Mouse (Mus musculus): ENCODE measurements around the gene Plek. TPM values are rescaled to one million over a fixed set of nuclear protein-coding genes. Genes with fewer than 3 reads are reported as not detected.

Gene Plek
- polyA plus RNA-seq, 1 experiment from 2014 or later: 6.1 TPM

DNA sequence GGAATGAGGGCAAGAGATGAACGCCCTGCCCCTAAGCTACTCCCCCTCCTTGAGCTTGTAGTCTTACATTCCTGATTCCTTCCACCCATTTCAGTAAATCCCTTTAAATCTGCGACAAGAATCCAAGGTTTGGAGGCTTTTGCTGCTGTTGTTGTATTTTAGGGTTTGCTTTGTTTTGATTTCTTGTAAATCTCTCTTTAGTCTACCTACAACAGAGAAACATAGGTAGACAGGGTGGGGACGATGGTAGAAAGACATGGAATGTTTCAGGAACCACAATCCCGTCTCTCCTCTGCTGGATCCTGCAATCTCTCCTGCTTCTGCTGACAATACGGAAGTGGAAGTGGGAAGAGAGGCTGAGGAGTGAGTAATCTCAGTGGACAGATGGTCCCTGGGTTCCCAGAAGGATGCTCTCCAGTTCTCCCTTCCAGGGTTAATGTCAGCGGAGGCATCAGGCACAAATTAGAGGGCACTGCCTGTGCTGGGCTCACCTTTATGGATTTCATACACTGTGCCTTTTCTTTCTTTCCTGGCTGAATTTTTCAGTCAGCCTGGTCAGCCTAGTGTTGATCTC, 382 bp upstream of the Plek start:
- Histone ChIP-seq H3K27ac (ENCODE audit: low read depth) (0 out of 2 replicates have a peak overlapping the region, but pooled peaks have one; percentile 79), H3K27me3 (ENCODE audit: insufficient read depth, low read length) (no peaks in the 10 kb centered on the region), H3K36me3 (ENCODE audit: insufficient read depth) (no peaks in the 10 kb centered on the region), H3K9ac (peak overlapping the region; percentile 68), H3K9me3 (ENCODE audit: low read depth, low read length) (no peaks in the 10 kb centered on the region), H3K4me2 (peak overlapping the region; percentile 64), H3K4me1 (ENCODE audit: insufficient read depth) (0 out of 2 replicates have a peak, but pooled peaks cover 6% of the 10 kb centered on the region), H3K4me3 (ENCODE audit: low read depth, low read length) (peak overlapping the region; percentile 59)
- WGBS: 21% methylated on average over 6 of the region's 6 CpGs
- DNase-seq (peak; percentile 4), ATAC-seq (ENCODE audit: insufficient read depth) (no peak)
- no peak for TF ChIP-seq CTCF (IDR thresholded peaks at IDR 0.05; ENCODE audit: low read depth)

DNA sequence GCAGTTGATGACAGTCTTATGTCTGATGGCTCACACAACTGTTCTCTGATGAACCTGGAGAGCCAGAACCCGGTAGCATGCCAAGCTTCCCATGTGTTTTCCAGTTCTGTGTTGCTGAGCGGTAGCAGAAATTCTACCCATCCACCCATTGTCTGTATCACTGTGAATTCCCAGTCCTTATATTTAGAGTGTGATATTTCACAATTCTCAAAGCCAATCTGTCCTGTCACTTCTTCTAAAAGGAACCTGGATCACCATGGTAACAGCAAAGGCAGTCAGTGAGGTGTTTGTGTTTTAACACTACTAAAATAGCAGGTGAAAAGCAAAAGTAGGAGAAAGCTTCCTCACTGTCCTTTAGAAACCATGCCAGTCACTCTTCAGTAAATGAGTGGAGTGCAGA, 6.4 kb downstream of the Plek start:
- no peaks in the 10 kb centered on the region for H3K36me3 ChIP-seq (ENCODE audit: insufficient read depth)

DNA sequence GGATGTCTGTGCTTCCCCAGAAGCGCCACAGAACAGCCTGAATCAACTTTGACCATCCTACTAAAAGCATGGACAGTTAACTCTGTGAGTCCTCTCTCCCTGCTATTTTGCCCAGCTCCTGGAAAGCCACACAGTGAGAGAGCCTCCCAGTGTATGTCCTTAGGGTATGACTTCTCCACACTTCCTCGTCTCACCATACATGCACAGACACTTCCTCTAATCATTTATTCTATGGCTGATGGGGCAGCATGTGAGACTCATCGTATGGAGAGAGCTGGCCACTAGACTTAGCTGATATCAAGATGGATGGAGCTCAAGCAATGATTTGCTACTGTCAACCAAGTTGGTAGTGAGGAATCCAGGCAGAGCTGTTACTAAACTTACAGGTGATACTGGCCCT, 28.2 kb downstream of the Plek start:
- no peak for TF ChIP-seq CTCF (IDR thresholded peaks at IDR 0.05; ENCODE audit: low read depth)
- H3K4me1 ChIP-seq (ENCODE audit: insufficient read depth): no peaks in the 10 kb centered on the region
- DNase-seq: no peak
- H3K27me3 ChIP-seq (ENCODE audit: insufficient read depth, low read length): no peaks in the 10 kb centered on the region
- H3K27ac ChIP-seq (ENCODE audit: low read depth): no peak overlapping the region
- H3K36me3 ChIP-seq (ENCODE audit: insufficient read depth): no peaks in the 10 kb centered on the region
- H3K9ac ChIP-seq: no peak overlapping the region
- no peak overlapping the region for H3K4me3 ChIP-seq (ENCODE audit: low read depth, low read length)
- ATAC-seq (ENCODE audit: insufficient read depth): no peak
- no peaks in the 10 kb centered on the region for H3K9me3 ChIP-seq (ENCODE audit: low read depth, low read length)
- H3K4me2 ChIP-seq: no peak overlapping the region
- WGBS: 68% methylated on average over 3 of the region's 3 CpGs

More for the DNA sequence above, 6.4 kb downstream of the Plek start:
- Histone ChIP-seq H3K4me3 (ENCODE audit: low read depth, low read length) (no peak overlapping the region), H3K27me3 (ENCODE audit: insufficient read depth, low read length) (no peaks in the 10 kb centered on the region), H3K4me2 (no peak overlapping the region), H3K27ac (ENCODE audit: low read depth) (no peak overlapping the region), H3K4me1 (ENCODE audit: insufficient read depth) (no peaks in the 10 kb centered on the region), H3K9me3 (ENCODE audit: low read depth, low read length) (no peaks in the 10 kb centered on the region), H3K9ac (no peak overlapping the region)
- 86% methylated on average over 2 of the region's 2 CpGs for WGBS
- TF ChIP-seq CTCF (IDR thresholded peaks at IDR 0.05; ENCODE audit: low read depth): no peak
- ATAC-seq (ENCODE audit: insufficient read depth): no peak
- no peak for DNase-seq

GRCm38 (mm10) chr11:17023206-17023605, 29.0 kb downstream of the Plek start:
- ATAC-seq (ENCODE audit: insufficient read depth) (no peak), DNase-seq (no peak)
- Histone ChIP-seq H3K27me3 (ENCODE audit: insufficient read depth, low read length) (no peaks in the 10 kb centered on the region), H3K4me2 (no peak overlapping the region), H3K4me3 (ENCODE audit: low read depth, low read length) (no peak overlapping the region), H3K4me1 (ENCODE audit: insufficient read depth) (no peaks in the 10 kb centered on the region), H3K9me3 (ENCODE audit: low read depth, low read length) (no peaks in the 10 kb centered on the region; the same call in 1 of the 2 replicates), H3K36me3 (ENCODE audit: insufficient read depth) (no peaks in the 10 kb centered on the region), H3K9ac (no peak overlapping the region), H3K27ac (ENCODE audit: low read depth) (no peak overlapping the region)
- no peak for TF ChIP-seq CTCF (IDR thresholded peaks at IDR 0.05; ENCODE audit: low read depth)
- 64% methylated on average over 6 of the region's 6 CpGs for WGBS

DNA sequence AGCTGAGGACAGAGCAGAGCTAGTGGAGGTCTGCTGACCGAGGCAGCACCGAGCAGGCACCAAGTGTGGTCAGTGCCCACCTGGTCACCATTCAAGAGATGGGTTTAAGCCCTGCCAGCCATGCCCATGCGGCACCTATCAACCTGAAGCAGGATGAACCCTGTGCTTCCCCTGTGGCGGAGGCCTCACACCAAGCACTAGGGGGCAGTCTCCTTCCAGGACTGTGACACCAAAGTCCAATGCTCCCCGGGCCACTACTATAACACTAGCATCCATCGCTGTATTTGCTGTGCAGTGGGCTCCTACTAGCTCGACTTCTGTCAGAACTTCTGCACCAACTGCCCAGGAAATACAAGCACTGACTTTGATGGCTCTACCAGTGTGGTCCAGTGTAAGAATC, 32.9 kb downstream of the Plek start:
- Histone ChIP-seq H3K4me3 (ENCODE audit: low read depth, low read length) (no peak overlapping the region), H3K27me3 (ENCODE audit: insufficient read depth, low read length) (no peaks in the 10 kb centered on the region), H3K9ac (no peak overlapping the region), H3K9me3 (ENCODE audit: low read depth, low read length) (no peaks in the 10 kb centered on the region; the same call in 1 of the 2 replicates), H3K4me2 (no peak overlapping the region), H3K27ac (ENCODE audit: low read depth) (no peak overlapping the region), H3K4me1 (ENCODE audit: insufficient read depth) (no peaks in the 10 kb centered on the region), H3K36me3 (ENCODE audit: insufficient read depth) (no peaks in the 10 kb centered on the region)
- ATAC-seq (ENCODE audit: insufficient read depth) (no peak), DNase-seq (no peak)
- TF ChIP-seq CTCF (IDR thresholded peaks at IDR 0.05; ENCODE audit: low read depth): no peak
- 89% methylated on average over 7 of the region's 7 CpGs for WGBS

DNA sequence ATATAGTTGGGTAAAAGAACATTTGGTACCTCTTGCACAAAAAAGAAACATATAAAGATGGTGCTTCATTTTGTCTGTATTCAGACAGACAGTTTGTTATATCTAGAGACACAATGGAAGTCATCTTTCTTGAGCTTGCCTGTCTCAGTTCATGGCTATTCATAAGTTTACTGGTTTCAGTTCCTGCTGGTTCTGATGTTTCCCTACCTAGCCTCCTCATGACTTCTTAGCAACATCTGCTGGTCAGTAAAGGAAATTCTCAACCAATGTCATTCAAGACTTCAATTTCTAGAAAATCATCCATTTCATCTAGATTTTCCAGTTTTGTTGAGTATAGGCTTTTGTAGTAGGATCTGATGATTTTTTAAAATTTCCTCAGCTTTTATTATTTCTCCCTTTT, 39.2 kb downstream of the Plek start:
- no peak for ATAC-seq (ENCODE audit: insufficient read depth)
- H3K36me3 ChIP-seq (ENCODE audit: insufficient read depth): no peaks in the 10 kb centered on the region

GRCm38 (mm10) chr11:17008498-17008941, 43.7 kb downstream of the Plek start:
- no peaks in the 10 kb centered on the region for H3K9me3 ChIP-seq (ENCODE audit: low read depth, low read length)
- 40% methylated on average over 7 of the region's 7 CpGs for WGBS
- DNase-seq: no peak

More for the DNA sequence above, 39.2 kb downstream of the Plek start:
- Histone ChIP-seq H3K4me2 (no peak overlapping the region), H3K27me3 (ENCODE audit: insufficient read depth, low read length) (no peaks in the 10 kb centered on the region), H3K4me1 (ENCODE audit: insufficient read depth) (no peaks in the 10 kb centered on the region), H3K9ac (no peak overlapping the region), H3K27ac (ENCODE audit: low read depth) (no peak overlapping the region), H3K4me3 (ENCODE audit: low read depth, low read length) (no peak overlapping the region), H3K9me3 (ENCODE audit: low read depth, low read length) (no peaks in the 10 kb centered on the region)
- TF ChIP-seq CTCF (IDR thresholded peaks at IDR 0.05; ENCODE audit: low read depth): no peak
- no peak for DNase-seq

More at GRCm38 (mm10) chr11:17008498-17008941, 43.7 kb downstream of the Plek start:
- H3K36me3 ChIP-seq (ENCODE audit: insufficient read depth): no peaks in the 10 kb centered on the region
- TF ChIP-seq CTCF (IDR thresholded peaks at IDR 0.05; ENCODE audit: low read depth): no peak
- ATAC-seq (ENCODE audit: insufficient read depth): no peak
- H3K4me3 ChIP-seq (ENCODE audit: low read depth, low read length): no peak overlapping the region
- H3K4me2 ChIP-seq: no peak overlapping the region
- no peak overlapping the region for H3K27ac ChIP-seq (ENCODE audit: low read depth)
- no peaks in the 10 kb centered on the region for H3K27me3 ChIP-seq (ENCODE audit: insufficient read depth, low read length)
- H3K4me1 ChIP-seq (ENCODE audit: insufficient read depth): no peaks in the 10 kb centered on the region
- no peak overlapping the region for H3K9ac ChIP-seq
